Mouse (Mus musculus): Measurements from ENCODE around the gene Ubald2. TPM values are rescaled to one million over a fixed set of nuclear protein-coding genes. Genes with fewer than 3 reads are reported as not detected.

Ubald2 gene
- polyA plus RNA-seq, 1 experiment = 443 TPM

DNA sequence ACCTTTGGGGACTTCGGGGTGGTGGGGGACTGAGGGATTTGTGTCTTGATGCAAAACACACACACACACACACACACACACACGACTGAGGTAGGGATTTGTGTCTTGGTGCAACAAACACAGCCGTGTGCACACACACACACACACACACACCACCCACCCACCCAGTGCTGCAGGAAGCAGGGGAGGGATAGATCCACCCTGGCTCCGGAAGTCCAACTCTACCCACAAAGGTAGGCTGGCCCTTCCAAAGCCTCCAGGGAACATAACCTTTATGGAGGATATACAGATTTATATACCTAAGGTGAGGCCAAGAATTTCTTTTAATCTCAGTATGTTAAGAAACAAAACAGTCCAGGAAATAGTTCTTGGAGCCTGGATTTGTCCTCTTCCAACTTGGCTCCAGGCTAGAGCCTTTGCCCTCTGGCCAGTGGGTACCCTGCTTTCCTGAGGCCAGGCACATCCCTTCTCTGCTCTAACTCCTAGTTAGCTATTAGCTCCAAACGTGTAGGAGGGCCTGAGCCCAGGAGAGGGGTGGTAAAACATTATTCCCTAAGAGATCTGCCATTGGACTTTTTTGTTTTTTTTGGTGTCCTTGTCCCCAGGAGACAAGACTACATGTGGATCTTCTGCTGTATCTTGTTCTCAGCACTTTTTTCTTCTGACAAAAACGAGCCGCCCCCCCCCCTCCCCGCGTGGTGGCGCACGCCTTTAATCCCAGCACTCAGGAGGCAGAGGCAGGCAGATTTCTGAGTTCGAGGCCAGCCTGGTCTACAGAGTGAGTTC is 1.3 kb downstream of the Ubald2 start:
- peaks cover 27% of the 10 kb centered on the region for H3K36me3 ChIP-seq (ENCODE audit: control insufficient read depth, insufficient read depth, low read length, poor library complexity, severe bottlenecking)
- peaks cover 2% of the 10 kb centered on the region for H3K4me1 ChIP-seq (ENCODE audit: control insufficient read depth, insufficient read depth, low read length)
- peak overlapping the region; percentile 94 for H3K9ac ChIP-seq (ENCODE audit: low read depth, poor library complexity, severe bottlenecking)
- TF ChIP-seq EP300 (IDR thresholded peaks at IDR 0.05; ENCODE audit: insufficient read depth, low read depth, low read length) = no peak
- no peak for TF ChIP-seq CTCF (IDR thresholded peaks at IDR 0.05; ENCODE audit: low read depth, low read length)
- no peak for TF ChIP-seq POLR2A (IDR thresholded peaks at IDR 0.05; ENCODE audit: insufficient read depth, low read length)
- H3K27ac ChIP-seq (ENCODE audit: insufficient read depth, low read length) = peak overlapping the region; percentile 91
- no peaks in the 10 kb centered on the region for H3K27me3 ChIP-seq (ENCODE audit: control insufficient read depth, insufficient read depth, low read length, poor library complexity, severe bottlenecking)
- H3K9me3 ChIP-seq (replicated peaks; ENCODE audit: control insufficient read depth, insufficient read depth, low read length, poor library complexity, severe bottlenecking) = no peaks in the 10 kb centered on the region
- H3K4me3 ChIP-seq (ENCODE audit: low read depth, low read length) = peak overlapping the region; percentile 74

DNA sequence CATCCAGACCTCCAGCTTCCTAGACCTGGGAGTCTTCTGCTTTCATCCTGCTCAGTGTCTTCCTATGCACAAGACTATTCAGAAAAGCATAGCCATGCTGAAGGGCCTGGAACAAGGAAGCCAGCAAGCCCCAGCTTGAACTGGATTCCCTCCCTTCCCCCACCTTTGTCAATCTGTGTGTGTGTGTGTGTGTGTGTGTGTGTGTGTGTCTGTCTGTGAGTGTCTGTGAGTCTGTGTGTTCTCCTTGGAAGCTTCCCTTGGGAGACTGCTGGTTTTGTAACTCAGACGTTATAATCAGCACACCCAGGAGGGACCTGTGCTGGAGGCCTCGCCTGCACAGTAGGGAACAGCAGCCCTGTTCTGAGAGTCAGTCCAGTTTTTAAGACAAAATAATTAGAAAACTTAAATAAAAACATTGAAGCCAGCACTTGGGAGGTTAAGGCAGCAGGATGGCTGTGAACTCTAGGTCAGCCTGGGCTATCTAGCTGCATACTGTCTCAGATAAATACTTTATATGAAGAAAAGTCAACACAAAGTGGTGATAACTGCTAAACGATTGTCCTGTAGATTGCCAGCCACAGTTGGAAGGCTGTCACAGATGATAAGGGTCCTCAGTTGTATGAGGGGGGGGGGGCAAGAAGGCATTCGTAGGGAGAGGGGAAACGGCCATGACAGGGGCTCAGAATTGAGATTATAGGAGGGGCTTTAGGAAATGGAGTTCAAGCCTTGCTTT is 2.3 kb downstream of the Ubald2 start:
- TF ChIP-seq EP300 (IDR thresholded peaks at IDR 0.05; ENCODE audit: insufficient read depth, low read depth, low read length) (peak; percentile 29; the same call in 1 of the 2 replicates), POLR2A (IDR thresholded peaks at IDR 0.05; ENCODE audit: insufficient read depth, low read length) (no peak)
- H3K27ac ChIP-seq (ENCODE audit: insufficient read depth, low read length) = peak overlapping the region; percentile 91
- H3K9me3 ChIP-seq (replicated peaks; ENCODE audit: control insufficient read depth, insufficient read depth, low read length, poor library complexity, severe bottlenecking) = no peaks in the 10 kb centered on the region
- H3K4me3 ChIP-seq (ENCODE audit: low read depth, low read length) = peak overlapping the region; percentile 74
- peaks cover 27% of the 10 kb centered on the region for H3K36me3 ChIP-seq (ENCODE audit: control insufficient read depth, insufficient read depth, low read length, poor library complexity, severe bottlenecking)
- peak overlapping the region; percentile 94 for H3K9ac ChIP-seq (ENCODE audit: low read depth, poor library complexity, severe bottlenecking)
- no peaks in the 10 kb centered on the region for H3K4me1 ChIP-seq (ENCODE audit: control insufficient read depth, insufficient read depth, low read length)
- H3K27me3 ChIP-seq (ENCODE audit: control insufficient read depth, insufficient read depth, low read length, poor library complexity, severe bottlenecking) = no peaks in the 10 kb centered on the region

- TF ChIP-seq EP300 (IDR thresholded peaks at IDR 0.05; ENCODE audit: insufficient read depth, low read depth, low read length) (peak; percentile 99), CTCF (IDR thresholded peaks at IDR 0.05; ENCODE audit: low read depth, low read length) (no peak), POLR2A (IDR thresholded peaks at IDR 0.05; ENCODE audit: insufficient read depth, low read length) (peak; percentile 12)
- Histone ChIP-seq H3K9ac (ENCODE audit: low read depth, poor library complexity, severe bottlenecking) (peak overlapping the region; percentile 94), H3K27ac (ENCODE audit: insufficient read depth, low read length) (peak overlapping the region; percentile 91), H3K9me3 (replicated peaks; ENCODE audit: control insufficient read depth, insufficient read depth, low read length, poor library complexity, severe bottlenecking) (no peaks in the 10 kb centered on the region), H3K4me3 (ENCODE audit: low read depth, low read length) (peak overlapping the region; percentile 74), H3K36me3 (ENCODE audit: control insufficient read depth, insufficient read depth, low read length, poor library complexity, severe bottlenecking) (peaks cover 27% of the 10 kb centered on the region), H3K4me1 (ENCODE audit: control insufficient read depth, insufficient read depth, low read length) (no peaks in the 10 kb centered on the region), H3K27me3 (ENCODE audit: control insufficient read depth, insufficient read depth, low read length, poor library complexity, severe bottlenecking) (no peaks in the 10 kb centered on the region)
These were observed 2.9 kb downstream of the Ubald2 start for GRCm38 (mm10) chr11:116436725-116437331.

- peaks cover 27% of the 10 kb centered on the region for H3K36me3 ChIP-seq (ENCODE audit: control insufficient read depth, insufficient read depth, low read length, poor library complexity, severe bottlenecking)
- H3K4me3 ChIP-seq (ENCODE audit: low read depth, low read length) = peak overlapping the region; percentile 74
- H3K9ac ChIP-seq (ENCODE audit: low read depth, poor library complexity, severe bottlenecking) = peak overlapping the region; percentile 57
- no peaks in the 10 kb centered on the region for H3K4me1 ChIP-seq (ENCODE audit: control insufficient read depth, insufficient read depth, low read length)
- H3K27me3 ChIP-seq (ENCODE audit: control insufficient read depth, insufficient read depth, low read length, poor library complexity, severe bottlenecking) = no peaks in the 10 kb centered on the region
- no peaks in the 10 kb centered on the region for H3K9me3 ChIP-seq (replicated peaks; ENCODE audit: control insufficient read depth, insufficient read depth, low read length, poor library complexity, severe bottlenecking)
- peak overlapping the region; percentile 75 for H3K27ac ChIP-seq (ENCODE audit: insufficient read depth, low read length)
- TF ChIP-seq EP300 (IDR thresholded peaks at IDR 0.05; ENCODE audit: insufficient read depth, low read depth, low read length) = no peak
- no peak for TF ChIP-seq CTCF (IDR thresholded peaks at IDR 0.05; ENCODE audit: low read depth, low read length)
- TF ChIP-seq POLR2A (IDR thresholded peaks at IDR 0.05; ENCODE audit: insufficient read depth, low read length) = no peak
These were observed 3.6 kb downstream of the Ubald2 start for GRCm38 (mm10) chr11:116437541-116437940.

DNA sequence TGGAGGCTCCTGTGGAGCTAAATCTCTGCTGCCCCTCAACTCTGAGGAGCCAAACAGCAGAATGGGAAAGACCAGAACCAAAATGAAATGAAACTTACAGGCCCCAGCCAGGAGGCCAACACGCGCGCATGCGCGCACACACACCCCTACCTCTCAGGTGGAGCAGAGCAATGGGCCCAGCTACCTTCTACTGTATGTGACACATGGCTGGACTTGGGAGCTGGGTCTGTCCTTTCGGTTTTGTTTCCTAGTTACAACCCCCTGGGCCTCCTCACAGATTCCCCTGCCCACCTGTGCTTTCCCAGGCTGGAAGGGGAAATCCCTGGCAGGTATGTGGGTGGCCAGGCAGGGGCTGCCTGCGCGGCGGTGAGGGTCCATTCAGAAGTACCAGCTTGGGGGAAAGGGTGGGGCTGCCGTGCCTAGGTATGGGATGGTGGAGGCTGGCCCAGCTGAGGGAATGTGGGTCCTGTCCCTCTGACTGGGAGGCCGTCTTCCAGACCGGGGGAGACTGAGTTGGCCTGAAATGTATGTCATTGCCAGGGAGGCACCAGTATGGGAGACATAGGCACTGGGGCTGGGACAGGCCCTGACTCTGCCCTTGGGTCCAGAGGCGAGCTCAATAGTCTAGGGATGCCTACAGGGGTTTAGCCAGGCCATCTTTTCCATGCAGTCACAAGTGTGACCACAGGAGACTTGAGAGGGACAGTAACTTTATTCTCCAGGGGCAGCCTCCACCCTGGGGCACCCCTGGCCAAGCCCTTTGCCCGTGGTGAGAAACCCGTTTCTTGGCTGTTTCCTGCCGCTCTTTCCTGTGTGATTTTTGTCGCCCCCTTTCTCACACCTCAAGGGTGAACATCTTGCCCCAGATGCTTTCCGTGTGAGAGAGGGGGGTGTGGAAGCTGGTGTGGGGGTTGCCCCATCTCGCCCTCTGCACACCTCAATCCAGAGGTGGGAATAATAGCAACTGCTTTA is 5.7 kb downstream of the Ubald2 start:
- Histone ChIP-seq H3K9me3 (replicated peaks; ENCODE audit: control insufficient read depth, insufficient read depth, low read length, poor library complexity, severe bottlenecking) (no peaks in the 10 kb centered on the region), H3K36me3 (ENCODE audit: control insufficient read depth, insufficient read depth, low read length, poor library complexity, severe bottlenecking) (peaks cover 27% of the 10 kb centered on the region), H3K4me3 (ENCODE audit: low read depth, low read length) (no peak overlapping the region), H3K4me1 (ENCODE audit: control insufficient read depth, insufficient read depth, low read length) (peaks cover 4% of the 10 kb centered on the region), H3K27ac (ENCODE audit: insufficient read depth, low read length) (peak overlapping the region; percentile 28; the same call in 1 of the 2 replicates), H3K9ac (ENCODE audit: low read depth, poor library complexity, severe bottlenecking) (no peak overlapping the region), H3K27me3 (ENCODE audit: control insufficient read depth, insufficient read depth, low read length, poor library complexity, severe bottlenecking) (no peaks in the 10 kb centered on the region)
- TF ChIP-seq EP300 (IDR thresholded peaks at IDR 0.05; ENCODE audit: insufficient read depth, low read depth, low read length) = no peak
- no peak for TF ChIP-seq CTCF (IDR thresholded peaks at IDR 0.05; ENCODE audit: low read depth, low read length)
- no peak for TF ChIP-seq POLR2A (IDR thresholded peaks at IDR 0.05; ENCODE audit: insufficient read depth, low read length)
